Mouse (Mus musculus) B cell, adult 2 months (primary cell): Measurements from ENCODE around the gene Fam25c.
"Not testable (repeated sequence)": the region's sequence is repeated elsewhere in the genome, so short reads cannot be mapped to it uniquely, and the experiment has no call there.

Source experiments
- DNase-seq, 2 experiments: peaks; one replicate each; pipeline ENCODE4 v3.0.0; 2022

Gene Fam25c

GRCm38 (mm10) chr14:34326606-34327005 is 28.6 kb downstream of the Fam25c start:
- DNase-seq, result no peak

GRCm38 (mm10) chr14:34323576-34324085 is 31.6 kb downstream of the Fam25c start:
- DNase-seq, result no peak

GRCm38 (mm10) chr14:34318113-34318512 is 37.1 kb downstream of the Fam25c start:
- no peak for DNase-seq

GRCm38 (mm10) chr14:34317431-34317830 is 37.8 kb downstream of the Fam25c start:
- no peak for DNase-seq

- no peak for DNase-seq
These were observed 38.9 kb downstream of the Fam25c start for GRCm38 (mm10) chr14:34316346-34316745.

- no peak for DNase-seq
These were observed 40.4 kb downstream of the Fam25c start for GRCm38 (mm10) chr14:34314796-34315195.

- not testable (repeated sequence) for DNase-seq
These were observed 40.9 kb downstream of the Fam25c start for GRCm38 (mm10) chr14:34314383-34314782.

- no peak for DNase-seq
These were observed 41.6 kb downstream of the Fam25c start for GRCm38 (mm10) chr14:34313612-34314011.

GRCm38 (mm10) chr14:34312339-34313048 is 42.7 kb downstream of the Fam25c start:
- DNase-seq, result no peak

- peak in 1 of 2 experiments; percentile 7 for DNase-seq
These were observed 43.5 kb downstream of the Fam25c start for GRCm38 (mm10) chr14:34311691-34312090.

GRCm38 (mm10) chr14:34311021-34311631 is 44.1 kb downstream of the Fam25c start:
- DNase-seq, result peak; percentile 61 to 64

GRCm38 (mm10) chr14:34310234-34310965 is 44.8 kb downstream of the Fam25c start, which contains the start of the genes Shld2 and Glud1:
TSS of gene Shld2 (minus strand) at chr14:34310493.
TSS of gene Glud1 (plus strand) at chr14:34310727.
- DNase-seq, result peak; percentile 93 to 95

GRCm38 (mm10) chr14:34309907-34310233 is 45.4 kb downstream of the Fam25c start:
- no peak for DNase-seq

- no peak for DNase-seq
These were observed 46.0 kb downstream of the Fam25c start for GRCm38 (mm10) chr14:34309266-34309665.

GRCm38 (mm10) chr14:34303265-34303680 is 52.0 kb downstream of the Fam25c start:
- no peak for DNase-seq

- no peak for DNase-seq
These were observed 52.5 kb downstream of the Fam25c start for GRCm38 (mm10) chr14:34302681-34303242.
